Mouse (Mus musculus) cerebellum, adult 2 months (tissue): Measurements from ENCODE around the gene Cib2.

ENCODE experiments used
- CTCF ChIP-seq: fragments of 200-500 bp; IDR thresholded peaks from 2 replicates; pipeline ENCODE4 v1.5.1; 2011; ENCODE audit warnings: low read depth, mild to moderate bottlenecking, control low read depth, low read length, moderate library complexity, borderline replicate concordance; ENCODE audit not compliant: insufficient read depth
- POLR2A ChIP-seq: fragments of 200-500 bp; IDR thresholded peaks from 2 replicates; pipeline ENCODE4 v1.6.1; 2011; ENCODE audit warnings: low read length, control low read depth, borderline replicate concordance; ENCODE audit not compliant: insufficient read depth

GRCm38 (mm10) chr9:54540801-54541200 lies 19.2 kb downstream of the Cib2 start:
- TF ChIP-seq POLR2A (no peak), CTCF (no peak)
